Mouse (Mus musculus) midbrain, embryonic 14.5 days (tissue): ENCODE measurements around the gene Ak1. TPM values are rescaled to one million over a fixed set of nuclear protein-coding genes. Genes with fewer than 3 reads are reported as not detected.

ENCODE experiments used
- ATAC-seq: fragments of 200-750 bp; cut with Nextera tagmentation; 2 replicates; pipeline ENCODE4 v1.8.0; 2017; ENCODE audit warnings: moderate number of reproducible peaks, moderate library complexity; ENCODE audit not compliant: low FRiP score, low TSS enrichment
- DNase-seq: peaks from one replicate; pipeline ENCODE4 v3.0.0-alpha.2; 2015
- H3K27ac ChIP-seq: fragments of 300-500 bp; sonication (generic); replicated peaks from 2 replicates; pipeline ENCODE4 v1.5.1; 2014; ENCODE audit warnings: mild to moderate bottlenecking, low read depth, low read length, moderate library complexity
- H3K27me3 ChIP-seq: fragments of 300-500 bp; sonication (generic); 2 replicates; pipeline ENCODE4 v1.6.1; 2014; ENCODE audit warnings: low read length, control low read depth, mixed read lengths; ENCODE audit not compliant: control insufficient read depth, insufficient read depth
- H3K36me3 ChIP-seq: fragments of 300-500 bp; sonication (generic); 2 replicates; pipeline ENCODE4 v1.6.1; 2014; ENCODE audit warnings: low read length, control low read depth; ENCODE audit not compliant: control insufficient read depth, insufficient read depth
- H3K4me1 ChIP-seq: fragments of 300-500 bp; sonication (generic); 2 replicates; pipeline ENCODE4 v1.6.1; 2014; ENCODE audit warnings: mild to moderate bottlenecking, antibody characterized with exemption, low read length, control low read depth; ENCODE audit not compliant: control insufficient read depth, insufficient read depth
- H3K4me2 ChIP-seq: fragments of 300-500 bp; sonication (generic); 2 replicates; pipeline ENCODE4 v1.6.1; 2014; ENCODE audit warnings: mild to moderate bottlenecking, low read length, moderate library complexity
- H3K4me3 ChIP-seq: fragments of 300-500 bp; sonication (generic); replicated peaks from 2 replicates; pipeline ENCODE4 v1.5.1; 2014; ENCODE audit warnings: low read depth, low read length
- H3K9ac ChIP-seq: fragments of 300-500 bp; sonication (generic); replicated peaks from 2 replicates; pipeline ENCODE4 v1.6.1; 2014; ENCODE audit warnings: mild to moderate bottlenecking, low read length, moderate library complexity
- H3K9me3 ChIP-seq: fragments of 300-500 bp; sonication (generic); 2 replicates; pipeline ENCODE4 v1.6.1; 2016; ENCODE audit warnings: low read length, control low read depth, mixed read lengths; ENCODE audit not compliant: control insufficient read depth
- WGBS: fragments of 180-500 bp; shearing (Covaris S2); extraction: QIAGEN DNeasy Blood & Tissue Kit; methylation state at CpG from one replicate; pipeline ENCODE4 v1.1.7; 2014; 5-methylcytosine and 5-hydroxymethylcytosine counted together
- polyA plus RNA-seq: library from polyadenylated mRNA; unstranded; fragments of >200 nt; fragmentation: Nextera tagmentation; extraction: Ambion mirVana; gene quantifications from 2 replicates; pipeline ENCODE4 v1.2.1, GENCODE M21; 2014

The Ak1 gene
- polyA plus RNA-seq, 1 experiment from 2014 or later: 69.2 TPM

DNA sequence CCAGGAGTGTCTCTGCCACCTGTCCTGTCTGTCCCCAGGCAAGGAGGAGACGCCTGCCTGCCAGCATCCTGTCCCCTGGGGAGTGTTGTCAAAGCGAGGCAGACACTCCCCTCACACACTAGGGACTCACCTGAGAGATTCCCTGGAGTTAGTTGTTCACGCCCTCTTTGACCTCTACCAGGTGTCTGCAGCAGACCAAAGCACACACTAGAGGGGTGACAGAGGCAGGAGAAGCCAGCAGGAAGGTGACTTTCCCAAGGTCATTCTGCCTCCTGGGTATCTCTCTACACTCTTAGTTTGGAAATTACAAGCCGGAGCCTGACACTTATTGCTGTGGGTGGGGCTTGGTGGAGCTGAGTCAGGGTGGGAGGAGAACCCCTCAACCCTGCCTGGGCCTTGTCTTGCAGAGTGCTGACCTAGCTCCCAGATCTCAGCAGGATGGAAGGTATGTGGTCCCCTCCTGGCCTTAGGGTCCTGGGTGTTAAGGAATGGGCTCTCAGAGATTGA is 6.5 kb downstream of the Ak1 start:
- DNase-seq (no peak), ATAC-seq (no peak)
- Histone ChIP-seq H3K4me1 (peaks cover 36% of the 10 kb centered on the region), H3K9ac (peak overlapping the region; percentile 16; the same call in 1 of the 2 replicates), H3K27me3 (no peaks in the 10 kb centered on the region), H3K36me3 (peaks cover 2% of the 10 kb centered on the region; the same call in 1 of the 2 replicates), H3K4me3 (no peak overlapping the region), H3K9me3 (no peaks in the 10 kb centered on the region), H3K4me2 (no peak overlapping the region; the same call in 1 of the 2 replicates), H3K27ac (peak overlapping the region; percentile 49)
- WGBS: 69% methylated on average over 4 of the region's 4 CpGs

DNA sequence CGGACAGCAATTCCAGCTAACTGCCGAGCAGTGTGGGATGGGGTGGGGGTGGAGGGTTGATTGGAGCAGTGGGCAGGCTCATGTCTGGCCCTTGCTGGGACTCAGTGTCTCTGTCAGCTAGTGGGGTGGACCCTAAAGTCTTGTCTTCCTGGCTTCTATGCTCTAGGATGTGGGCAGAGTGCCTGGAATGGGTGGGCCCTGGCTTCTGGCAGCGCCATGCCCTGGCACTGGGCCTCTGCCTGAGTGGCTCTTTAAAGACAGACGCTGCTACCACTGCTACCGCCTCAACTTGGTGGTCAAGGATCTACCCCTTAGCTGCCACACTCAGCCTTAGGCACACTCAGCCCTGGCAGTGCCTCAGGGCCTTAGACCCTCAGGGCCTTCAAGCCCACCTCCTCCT is 7.2 kb downstream of the Ak1 start:
- Histone ChIP-seq H3K4me2 (peak overlapping the region; percentile 38; the same call in 1 of the 2 replicates), H3K36me3 (peaks cover 7% of the 10 kb centered on the region), H3K9ac (peak overlapping the region; percentile 16; the same call in 1 of the 2 replicates), H3K27me3 (no peaks in the 10 kb centered on the region), H3K4me3 (no peak overlapping the region), H3K27ac (peak overlapping the region; percentile 49), H3K4me1 (peaks cover 36% of the 10 kb centered on the region), H3K9me3 (no peaks in the 10 kb centered on the region)
- DNase-seq (peak; percentile 57), ATAC-seq (no peak)
- WGBS: 33% methylated on average over 5 of the region's 5 CpGs

DNA sequence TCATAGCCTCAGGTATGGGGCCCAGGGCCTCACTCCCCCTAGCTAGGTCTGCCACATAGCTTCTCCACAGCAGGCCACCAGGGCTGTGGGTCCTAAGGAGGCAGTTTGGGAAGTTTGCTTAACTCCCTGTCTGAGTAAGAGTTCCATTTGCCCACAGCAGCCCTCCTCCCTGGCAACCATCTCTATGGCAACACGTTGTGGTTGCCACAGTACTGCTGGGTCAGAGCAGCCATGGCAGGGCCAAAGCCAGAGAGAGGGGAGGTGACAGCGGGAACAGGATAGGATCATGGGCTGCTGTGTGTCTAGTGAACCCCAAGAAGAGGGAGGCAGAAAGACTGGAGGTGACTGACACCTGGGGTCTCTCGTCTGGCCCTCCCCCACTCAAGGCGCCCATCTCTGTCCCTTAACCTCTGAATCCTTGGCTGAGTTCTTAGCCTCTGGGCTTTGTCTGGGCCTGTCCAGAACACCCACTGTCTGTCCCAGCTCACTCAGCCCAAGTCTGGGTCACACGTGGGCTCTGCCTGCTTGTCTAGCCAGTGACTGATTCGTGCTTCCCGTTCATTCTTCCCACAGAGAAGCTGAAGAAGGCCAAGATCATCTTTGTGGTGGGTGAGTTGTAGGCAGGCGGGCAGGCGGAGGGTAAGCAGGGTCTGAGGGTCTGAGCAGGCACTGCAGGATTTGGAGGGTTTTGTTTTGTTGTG is 7.9 kb downstream of the Ak1 start:
- Histone ChIP-seq H3K27ac (peak overlapping the region; percentile 49; the same call in 1 of the 2 replicates), H3K9ac (peak overlapping the region; percentile 26; the same call in 1 of the 2 replicates), H3K4me1 (peaks cover 36% of the 10 kb centered on the region), H3K4me3 (peak overlapping the region; percentile 7; the same call in 1 of the 2 replicates), H3K36me3 (peaks cover 10% of the 10 kb centered on the region), H3K9me3 (no peaks in the 10 kb centered on the region), H3K4me2 (peak overlapping the region; percentile 38), H3K27me3 (no peaks in the 10 kb centered on the region)
- DNase-seq: peak; percentile 84
- 23% methylated on average over 9 of the region's 9 CpGs for WGBS
- peak; percentile 57; the same call in 1 of the 2 replicates for ATAC-seq

GRCm38 (mm10) chr2:32630036-32630435 is 8.5 kb downstream of the Ak1 start:
- H3K36me3 ChIP-seq: peaks cover 10% of the 10 kb centered on the region
- no peaks in the 10 kb centered on the region for H3K9me3 ChIP-seq
- H3K4me1 ChIP-seq: peaks cover 36% of the 10 kb centered on the region
- H3K4me3 ChIP-seq: no peak overlapping the region
- no peak overlapping the region for H3K9ac ChIP-seq
- H3K27ac ChIP-seq: no peak overlapping the region
- ATAC-seq: no peak
- peak overlapping the region; percentile 38 for H3K4me2 ChIP-seq
- 74% methylated on average over 8 of the region's 9 CpGs for WGBS
- H3K27me3 ChIP-seq: no peaks in the 10 kb centered on the region
- no peak for DNase-seq

- Histone ChIP-seq H3K4me3 (no peak overlapping the region), H3K27me3 (no peaks in the 10 kb centered on the region), H3K27ac (no peak overlapping the region), H3K9ac (no peak overlapping the region), H3K4me2 (no peak overlapping the region), H3K36me3 (peaks cover 10% of the 10 kb centered on the region), H3K4me1 (peaks cover 28% of the 10 kb centered on the region), H3K9me3 (no peaks in the 10 kb centered on the region)
- ATAC-seq (no peak), DNase-seq (no peak)
- 87% methylated on average over 10 of the region's 10 CpGs for WGBS
Observed at GRCm38 (mm10) chr2:32631046-32631445, 9.5 kb downstream of the Ak1 start.

DNA sequence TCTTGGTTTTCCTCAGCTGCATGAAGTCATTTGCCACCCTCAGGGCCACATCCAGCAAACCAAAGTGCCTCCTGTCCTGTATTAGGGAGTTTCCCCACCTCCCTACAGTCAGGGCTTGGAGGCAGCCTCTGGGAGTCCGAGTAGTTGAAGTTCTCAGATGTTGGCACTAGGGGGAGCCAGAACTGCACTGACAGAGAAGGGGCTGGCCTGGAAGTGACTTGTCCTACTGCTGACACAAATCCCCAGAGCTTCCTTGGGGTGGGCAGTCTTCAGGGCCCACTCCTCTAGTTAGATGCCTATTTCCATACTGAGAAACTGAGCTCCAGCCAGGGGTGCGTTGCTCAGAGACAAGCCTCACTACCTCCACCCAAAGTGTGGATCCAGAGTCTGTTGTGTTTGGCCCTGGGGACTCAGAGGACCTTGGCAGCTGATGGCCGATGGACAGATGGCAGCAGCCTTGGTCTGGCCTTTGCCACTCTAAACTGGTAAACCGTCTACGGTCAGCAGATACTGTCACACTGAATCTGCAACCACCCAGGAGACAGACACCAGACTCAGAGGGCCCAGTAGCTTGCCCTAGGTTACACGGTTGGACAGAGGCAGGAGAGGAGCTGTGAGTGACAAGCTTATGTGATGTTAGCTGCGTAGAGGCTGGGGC is 10.3 kb downstream of the Ak1 start:
- Histone ChIP-seq H3K9me3 (no peaks in the 10 kb centered on the region), H3K4me3 (no peak overlapping the region), H3K36me3 (peaks cover 10% of the 10 kb centered on the region), H3K9ac (no peak overlapping the region), H3K4me2 (no peak overlapping the region), H3K27ac (no peak overlapping the region), H3K4me1 (peaks cover 20% of the 10 kb centered on the region), H3K27me3 (no peaks in the 10 kb centered on the region)
- WGBS: 45% methylated on average over 7 of the region's 7 CpGs
- ATAC-seq: no peak
- DNase-seq: peak; percentile 86

DNA sequence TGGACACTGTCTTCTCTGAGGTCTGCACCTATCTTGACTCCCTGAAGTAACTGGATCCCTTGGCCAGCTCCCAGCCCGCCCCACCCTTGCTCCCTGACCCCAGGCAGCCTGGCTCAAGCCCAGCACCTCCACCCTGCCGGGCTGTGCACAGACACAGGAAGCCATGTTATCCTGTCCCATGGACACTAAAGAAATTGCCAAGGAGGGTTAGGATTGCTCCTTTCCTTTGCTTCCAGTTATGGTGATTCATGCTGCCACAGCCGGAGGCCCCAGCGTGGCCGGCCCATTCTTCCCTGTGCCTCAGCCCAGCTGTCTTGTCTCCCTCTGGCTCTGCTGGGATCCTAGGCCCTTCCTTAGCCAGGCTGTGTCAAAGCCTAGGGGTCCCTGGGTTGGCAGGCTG is 12.1 kb downstream of the Ak1 start:
- WGBS: 74% methylated on average over 5 of the region's 5 CpGs
- no peak overlapping the region for H3K4me3 ChIP-seq
- no peak overlapping the region for H3K27ac ChIP-seq
- DNase-seq (no peak), ATAC-seq (no peak)
- H3K27me3 ChIP-seq: no peaks in the 10 kb centered on the region
- H3K4me1 ChIP-seq: peaks cover 13% of the 10 kb centered on the region
- no peak overlapping the region for H3K9ac ChIP-seq
- H3K9me3 ChIP-seq: no peaks in the 10 kb centered on the region
- peaks cover 10% of the 10 kb centered on the region for H3K36me3 ChIP-seq
- H3K4me2 ChIP-seq: no peak overlapping the region

- H3K9ac ChIP-seq: no peak overlapping the region
- 82% methylated on average over 10 of the region's 10 CpGs for WGBS
- no peak overlapping the region for H3K27ac ChIP-seq
Observed at GRCm38 (mm10) chr2:32634277-32635105, 12.9 kb downstream of the Ak1 start.

More at GRCm38 (mm10) chr2:32634277-32635105, 12.9 kb downstream of the Ak1 start:
- no peaks in the 10 kb centered on the region for H3K27me3 ChIP-seq
- no peak overlapping the region for H3K4me3 ChIP-seq
- ATAC-seq (no peak), DNase-seq (no peak)
- peaks cover 10% of the 10 kb centered on the region for H3K36me3 ChIP-seq
- no peaks in the 10 kb centered on the region for H3K9me3 ChIP-seq
- H3K4me2 ChIP-seq: no peak overlapping the region
- peaks cover 5% of the 10 kb centered on the region for H3K4me1 ChIP-seq
